Mouse (Mus musculus) hindbrain, postnatal 0 days (tissue): Measurements from ENCODE around the gene Prkar1b. TPM values are rescaled to one million over a fixed set of nuclear protein-coding genes. Genes with fewer than 3 reads are reported as not detected.

Source experiments
- ATAC-seq: fragments of 200-750 bp; cut with Nextera tagmentation; 2 replicates; pipeline ENCODE4 v1.8.0; 2017; ENCODE audit warnings: mild to moderate bottlenecking, moderate TSS enrichment, moderate library complexity
- DNase-seq: peaks from one replicate; pipeline ENCODE4 v3.0.0-alpha.2; 2015; ENCODE audit warnings: low spot score
- H3K27ac ChIP-seq: fragments of 300-500 bp; sonication (generic); 2 replicates; pipeline ENCODE4 v1.5.1; 2014; ENCODE audit warnings: mild to moderate bottlenecking
- H3K27me3 ChIP-seq: fragments of 300-500 bp; sonication (generic); 2 replicates; pipeline ENCODE4 v1.6.1; 2014; ENCODE audit warnings: low read length, mixed read lengths; ENCODE audit not compliant: insufficient read depth
- H3K36me3 ChIP-seq: fragments of 300-500 bp; sonication (generic); 2 replicates; pipeline ENCODE4 v1.6.1; 2014; ENCODE audit warnings: low read length, mixed read lengths; ENCODE audit not compliant: insufficient read depth
- H3K4me1 ChIP-seq: fragments of 300-500 bp; sonication (generic); 2 replicates; pipeline ENCODE4 v1.6.1; 2014; ENCODE audit warnings: antibody characterized with exemption, low read length, mixed read lengths; ENCODE audit not compliant: insufficient read depth
- H3K4me2 ChIP-seq: fragments of 300-500 bp; sonication (generic); 2 replicates; pipeline ENCODE4 v1.6.1; 2014; ENCODE audit warnings: low read depth, mild to moderate bottlenecking, low read length, moderate library complexity, mixed read lengths
- H3K4me3 ChIP-seq: fragments of 300-500 bp; sonication (generic); 2 replicates; pipeline ENCODE4 v1.5.1; 2014; ENCODE audit warnings: low read length
- H3K9ac ChIP-seq: fragments of 300-500 bp; sonication (generic); replicated peaks from 2 replicates; pipeline ENCODE4 v1.6.1; 2014; ENCODE audit warnings: mild to moderate bottlenecking, low read length, moderate library complexity, mixed read lengths
- H3K9me3 ChIP-seq: fragments of 300-500 bp; sonication (generic); 2 replicates; pipeline ENCODE4 v1.6.1; 2016; ENCODE audit warnings: low read length, mixed read lengths
- CTCF ChIP-seq: IDR thresholded peaks from 2 replicates; pipeline ENCODE4 v1.5.1; 2016; ENCODE audit warnings: antibody characterized with exemption, control low read depth, low read depth
- WGBS: fragments of 180-500 bp; shearing (Covaris S2); extraction: QIAGEN DNeasy Blood & Tissue Kit; methylation state at CpG from one replicate; pipeline ENCODE4 v1.1.7; 2014; 5-methylcytosine and 5-hydroxymethylcytosine counted together
- polyA plus RNA-seq: library from polyadenylated mRNA; unstranded; fragments of >200 nt; fragmentation: Nextera tagmentation; extraction: Ambion mirVana; gene quantifications from 2 replicates; pipeline ENCODE4 v1.2.1, GENCODE M21; 2015
- total RNA-seq: library from RNA; depleted of rRNA; stranded (reverse); fragments of >200 nt; gene quantifications from 2 replicates; pipeline ENCODE4 v1.2.3, GENCODE M21; 2014

Prkar1b gene
- total and polyA plus RNA-seq, 2 experiments from 2014 or later = 264 to 322 TPM

DNA sequence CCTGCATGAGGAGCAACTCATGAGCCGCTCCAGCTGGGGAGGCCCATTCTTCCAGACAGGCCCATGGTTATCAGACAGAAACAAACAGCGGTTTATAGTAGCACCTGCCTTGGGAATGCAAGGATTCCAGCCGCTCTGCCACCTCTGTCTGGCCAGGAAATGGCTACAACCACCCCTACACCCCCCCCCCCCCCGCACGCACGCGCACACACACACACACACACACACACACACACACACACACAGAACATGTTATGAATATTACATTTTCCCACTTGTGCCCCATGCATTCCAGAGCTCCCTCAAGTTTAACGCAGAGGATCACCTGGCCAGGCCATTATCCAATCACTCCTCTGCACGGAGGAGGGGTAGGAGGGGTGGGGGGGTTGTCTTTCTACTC lies 167.9 kb downstream of the Prkar1b start:
- Histone ChIP-seq H3K4me2 (no peak overlapping the region), H3K9me3 (no peaks in the 10 kb centered on the region), H3K9ac (no peak overlapping the region), H3K4me3 (no peak overlapping the region), H3K27ac (no peak overlapping the region), H3K27me3 (no peaks in the 10 kb centered on the region), H3K4me1 (no peaks in the 10 kb centered on the region), H3K36me3 (peaks cover 22% of the 10 kb centered on the region; the same call in 1 of the 2 replicates)
- DNase-seq (no peak), ATAC-seq (no peak)
- 94% methylated on average over 8 of the region's 9 CpGs for WGBS
- TF ChIP-seq CTCF = no peak

DNA sequence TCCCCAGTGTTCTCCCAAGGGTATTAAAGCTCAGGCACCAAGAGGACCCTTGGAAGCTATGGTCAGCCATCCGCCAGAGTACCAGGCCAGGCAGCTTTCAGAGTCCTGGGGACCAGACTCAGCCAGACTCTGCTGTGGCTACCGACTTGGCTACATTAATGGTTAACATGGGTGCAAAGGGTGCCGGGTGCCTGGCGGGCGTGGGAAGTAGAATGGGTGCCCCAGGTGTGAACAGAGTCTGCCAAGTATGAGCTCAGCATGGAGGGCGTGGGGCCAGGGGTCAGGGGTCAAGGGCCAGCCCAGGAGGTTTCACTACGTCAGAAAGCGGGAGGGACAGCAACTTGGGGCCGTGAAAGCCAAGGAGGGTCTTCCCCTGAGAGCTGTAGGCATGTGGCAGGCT lies 169.2 kb downstream of the Prkar1b start:
- DNase-seq (no peak), ATAC-seq (no peak)
- no peaks in the 10 kb centered on the region for H3K4me1 ChIP-seq
- no peak for TF ChIP-seq CTCF
- H3K9ac ChIP-seq = no peak overlapping the region
- H3K27ac ChIP-seq = no peak overlapping the region
- no peaks in the 10 kb centered on the region for H3K27me3 ChIP-seq
- H3K36me3 ChIP-seq = peaks cover 16% of the 10 kb centered on the region; the same call in 1 of the 2 replicates
- H3K4me3 ChIP-seq = no peak overlapping the region
- no peaks in the 10 kb centered on the region for H3K9me3 ChIP-seq
- WGBS = 84% methylated on average over 9 of the region's 9 CpGs
- H3K4me2 ChIP-seq = no peak overlapping the region

DNA sequence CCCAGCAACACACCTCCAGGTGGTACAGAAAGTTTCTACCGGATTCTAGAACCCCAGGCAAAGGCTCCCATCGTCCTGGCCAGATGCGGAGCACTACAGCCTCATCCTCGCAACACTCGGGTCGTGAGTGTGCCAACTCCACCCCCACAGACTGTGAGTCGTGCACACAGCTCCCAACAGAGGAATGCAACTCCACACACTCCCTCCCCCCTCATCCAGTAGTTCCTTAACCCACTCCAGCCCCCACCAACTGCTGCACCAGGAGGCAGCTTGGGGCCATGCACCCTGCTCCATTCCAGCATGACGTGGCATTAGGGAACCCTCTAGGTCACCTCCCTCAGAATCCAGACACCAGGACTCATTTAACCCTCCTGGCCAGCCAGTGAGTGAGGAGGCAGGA lies 170.0 kb downstream of the Prkar1b start:
- no peak overlapping the region for H3K27ac ChIP-seq
- DNase-seq = no peak
- H3K4me2 ChIP-seq = no peak overlapping the region
- 80% methylated on average over 8 of the region's 8 CpGs for WGBS
- H3K9me3 ChIP-seq = no peaks in the 10 kb centered on the region
- TF ChIP-seq CTCF = no peak
- H3K9ac ChIP-seq = no peak overlapping the region
- no peak overlapping the region for H3K4me3 ChIP-seq
- H3K27me3 ChIP-seq = no peaks in the 10 kb centered on the region
- 0 out of 2 replicates have a peak, but pooled peaks cover 3% of the 10 kb centered on the region for H3K4me1 ChIP-seq
- no peak for ATAC-seq
- H3K36me3 ChIP-seq = peaks cover 13% of the 10 kb centered on the region; the same call in 1 of the 2 replicates

DNA sequence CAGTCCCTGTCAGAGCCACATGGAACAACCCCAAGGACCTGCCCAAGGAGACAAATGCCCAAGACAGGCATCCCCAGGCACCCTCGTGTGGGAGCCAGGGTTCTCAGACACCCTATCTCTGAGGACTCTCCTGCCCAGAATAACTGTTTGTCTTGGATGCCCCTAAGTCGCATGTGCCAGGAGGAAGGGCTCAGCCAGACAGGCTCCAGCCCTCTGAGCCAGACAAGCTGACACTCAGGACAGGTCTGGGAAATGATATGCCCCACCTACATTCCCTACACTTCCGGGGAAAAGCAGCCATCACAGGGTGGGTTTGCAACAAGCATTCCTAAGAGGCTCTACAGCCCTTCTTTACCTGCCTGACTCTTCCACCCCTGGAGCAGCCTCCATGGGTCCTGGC lies 172.0 kb downstream of the Prkar1b start:
- Histone ChIP-seq H3K4me1 (0 out of 2 replicates have a peak, but pooled peaks cover 3% of the 10 kb centered on the region), H3K27me3 (no peaks in the 10 kb centered on the region), H3K9me3 (no peaks in the 10 kb centered on the region), H3K27ac (no peak overlapping the region), H3K36me3 (peaks cover 7% of the 10 kb centered on the region; the same call in 1 of the 2 replicates), H3K4me3 (no peak overlapping the region), H3K4me2 (no peak overlapping the region), H3K9ac (no peak overlapping the region)
- no peak for TF ChIP-seq CTCF
- no peak for DNase-seq
- WGBS = 33% methylated on average over 3 of the region's 3 CpGs
- ATAC-seq = no peak

DNA sequence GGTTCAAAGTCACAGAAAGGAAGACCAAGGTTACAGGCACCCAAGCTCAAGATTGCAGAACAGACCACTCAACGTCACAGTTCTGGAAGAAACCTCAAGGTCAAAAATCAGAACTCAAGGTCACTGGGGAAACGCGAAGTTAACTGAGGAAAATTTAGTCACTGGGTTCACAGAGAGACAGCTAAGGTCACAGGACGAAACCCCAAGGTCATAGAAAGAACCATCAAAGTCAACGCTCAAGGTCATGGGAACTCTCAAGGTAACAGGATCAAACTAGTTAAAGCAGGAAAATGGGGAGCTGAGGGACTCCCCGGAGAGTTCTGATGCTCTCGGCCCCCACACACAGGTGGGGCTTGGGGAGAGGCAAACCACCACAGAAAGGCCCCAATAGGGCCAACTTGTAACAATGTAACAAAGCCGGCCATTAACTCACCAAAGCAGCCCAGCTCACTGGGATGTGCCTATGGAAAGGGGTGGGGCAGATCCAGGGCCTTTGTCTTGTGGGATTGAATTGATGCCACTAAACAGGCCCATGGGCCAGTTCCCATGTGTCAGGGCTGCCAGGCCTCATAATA lies 174.8 kb downstream of the Prkar1b start:
- WGBS = 91% methylated on average over 8 of the region's 8 CpGs
- Histone ChIP-seq H3K4me1 (0 out of 2 replicates have a peak, but pooled peaks cover 3% of the 10 kb centered on the region), H3K27me3 (no peaks in the 10 kb centered on the region), H3K9ac (no peak overlapping the region), H3K36me3 (no peaks in the 10 kb centered on the region), H3K4me3 (no peak overlapping the region), H3K27ac (no peak overlapping the region), H3K4me2 (no peak overlapping the region), H3K9me3 (no peaks in the 10 kb centered on the region)
- no peak for DNase-seq
- no peak for TF ChIP-seq CTCF
- ATAC-seq = no peak

DNA sequence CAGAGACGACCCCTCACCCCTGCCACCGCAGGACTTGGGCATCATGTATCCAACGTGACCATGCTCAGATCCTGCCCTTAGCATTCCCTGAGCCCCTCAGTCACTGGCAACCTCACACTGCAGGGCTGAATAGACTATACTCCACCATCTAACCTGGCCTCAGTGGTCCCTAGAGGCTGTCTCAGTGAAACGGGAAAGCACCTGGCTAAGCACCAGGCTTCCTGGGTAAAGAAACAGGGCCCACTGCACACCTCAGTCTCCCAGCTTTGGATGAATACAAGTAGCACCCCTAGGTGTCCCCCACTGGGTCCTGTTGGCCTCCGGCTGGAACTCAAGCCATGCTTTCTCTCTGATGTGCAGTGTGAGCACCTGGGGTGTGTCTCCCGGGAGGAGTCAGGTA lies 176.3 kb downstream of the Prkar1b start:
- Histone ChIP-seq H3K9me3 (no peaks in the 10 kb centered on the region), H3K9ac (no peak overlapping the region), H3K27ac (no peak overlapping the region), H3K4me2 (no peak overlapping the region), H3K36me3 (no peaks in the 10 kb centered on the region), H3K4me1 (0 out of 2 replicates have a peak, but pooled peaks cover 3% of the 10 kb centered on the region), H3K27me3 (no peaks in the 10 kb centered on the region), H3K4me3 (no peak overlapping the region)
- DNase-seq = no peak
- TF ChIP-seq CTCF = no peak
- WGBS = 84% methylated on average over 6 of the region's 6 CpGs
- no peak for ATAC-seq

DNA sequence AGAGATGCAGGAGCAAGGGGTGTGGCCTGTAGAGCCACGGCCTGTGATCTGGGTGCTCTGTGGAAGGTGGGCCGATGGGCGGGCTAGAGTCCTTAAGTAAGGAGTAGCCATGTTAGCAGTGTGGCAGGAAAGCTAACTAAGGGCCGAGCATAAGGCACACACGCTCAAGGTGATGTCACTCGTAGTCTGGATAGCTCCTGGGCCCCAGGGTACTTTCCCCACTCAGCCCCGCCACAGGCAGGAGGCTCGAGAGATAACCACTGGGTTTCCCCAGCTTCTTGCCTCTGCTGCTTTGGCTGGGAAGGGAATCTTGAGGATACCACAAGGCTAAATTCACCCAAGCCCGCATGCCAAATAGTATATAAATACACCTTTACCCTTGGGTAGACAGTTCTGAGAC lies 178.4 kb downstream of the Prkar1b start:
- no peak for TF ChIP-seq CTCF
- WGBS = 79% methylated on average over 9 of the region's 9 CpGs
- Histone ChIP-seq H3K9ac (no peak overlapping the region), H3K36me3 (no peaks in the 10 kb centered on the region), H3K4me2 (no peak overlapping the region), H3K4me3 (no peak overlapping the region), H3K4me1 (0 out of 2 replicates have a peak, but pooled peaks cover 3% of the 10 kb centered on the region), H3K9me3 (no peaks in the 10 kb centered on the region), H3K27ac (no peak overlapping the region), H3K27me3 (no peaks in the 10 kb centered on the region)
- ATAC-seq (no peak), DNase-seq (no peak)
